Mouse (Mus musculus): ENCODE results near the gene Kcnma1.

GRCm38 (mm10) chr14:23896036-23896435, 118.3 kb downstream of the Kcnma1 start:
- TF ChIP-seq E2F4 (IDR thresholded peaks at IDR 0.05; ENCODE audit: insufficient read depth) (no peak), POLR2A (IDR thresholded peaks at IDR 0.05; ENCODE audit: insufficient read length, low read depth) (no peak)
